Mouse (Mus musculus) cortical plate, adult 2 months (tissue): ENCODE measurements around the gene Anapc15-ps. TPM values are rescaled to one million over a fixed set of nuclear protein-coding genes. Genes with fewer than 3 reads are reported as not detected.

Experiments used
- H3K27ac ChIP-seq: fragments of 200-500 bp; 2 replicates; pipeline ENCODE4 v1.5.1; 2012; ENCODE audit warnings: low read length, control low read depth, inconsistent platforms; ENCODE audit not compliant: insufficient read depth
- H3K4me1 ChIP-seq: fragments of 200-500 bp; 2 replicates; pipeline ENCODE4 v1.6.1; 2011; ENCODE audit warnings: low read length; ENCODE audit not compliant: control insufficient read depth, insufficient read depth
- H3K4me3 ChIP-seq: fragments of 200-500 bp; 2 replicates; pipeline ENCODE4 v1.5.1; 2011; ENCODE audit warnings: mild to moderate bottlenecking, low read length, control low read depth; ENCODE audit not compliant: insufficient read depth
- CTCF ChIP-seq: fragments of 200-500 bp; IDR thresholded peaks from 2 replicates; pipeline ENCODE4 v1.5.1; 2011; ENCODE audit warnings: mild to moderate bottlenecking, control low read depth, low read length; ENCODE audit not compliant: insufficient read depth; ENCODE audit errors: extremely low read depth
- POLR2A ChIP-seq: fragments of 200-500 bp; IDR thresholded peaks from 2 replicates; pipeline ENCODE4 v1.6.1; 2011; ENCODE audit warnings: mild to moderate bottlenecking, low read length, control low read depth; ENCODE audit not compliant: insufficient read depth; ENCODE audit errors: extremely low read depth
- polyA plus RNA-seq: library from polyadenylated mRNA; depleted of rRNA; stranded (reverse); fragments of >200 nt; gene quantifications from 2 replicates; pipeline ENCODE4 v1.2.3, GENCODE M21; 2012

The Anapc15-ps gene
- polyA plus RNA-seq, 1 experiment = not detected

DNA sequence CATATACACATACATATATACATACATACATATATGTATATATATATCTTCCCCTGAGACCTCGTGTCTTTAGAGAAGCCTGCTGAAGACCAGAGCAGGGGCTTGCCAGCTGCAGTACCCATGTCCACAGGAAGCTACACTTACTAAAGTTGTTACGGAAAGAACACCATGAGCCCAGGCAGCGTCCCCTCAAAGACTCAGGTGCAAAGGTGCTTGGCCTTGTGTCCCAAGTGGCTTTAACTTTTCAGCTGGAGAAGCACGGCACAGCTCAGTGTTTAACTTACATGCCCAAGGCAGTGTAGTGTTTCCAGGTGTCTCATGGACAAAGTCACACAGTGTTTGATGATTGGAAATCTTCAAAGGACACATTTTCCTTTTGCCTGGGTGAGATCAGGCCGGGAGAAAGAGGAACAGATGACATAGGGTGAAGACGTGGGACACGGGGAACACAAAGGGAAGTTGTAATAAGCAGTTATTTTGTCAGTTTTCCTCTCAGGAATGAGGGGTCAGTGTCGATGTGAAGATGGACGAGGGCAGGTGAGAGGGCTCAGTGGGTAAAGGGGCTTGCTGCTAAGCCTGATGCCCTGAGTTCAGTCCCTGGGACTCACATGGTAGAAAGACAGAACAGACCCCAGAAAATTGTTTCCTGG is 9.0 kb upstream of the Anapc15-ps start:
- H3K27ac ChIP-seq = no peak overlapping the region
- H3K4me1 ChIP-seq = peaks cover 2% of the 10 kb centered on the region; the same call in 1 of the 2 replicates
- TF ChIP-seq POLR2A (no peak), CTCF (no peak)
- H3K4me3 ChIP-seq = no peak overlapping the region

DNA sequence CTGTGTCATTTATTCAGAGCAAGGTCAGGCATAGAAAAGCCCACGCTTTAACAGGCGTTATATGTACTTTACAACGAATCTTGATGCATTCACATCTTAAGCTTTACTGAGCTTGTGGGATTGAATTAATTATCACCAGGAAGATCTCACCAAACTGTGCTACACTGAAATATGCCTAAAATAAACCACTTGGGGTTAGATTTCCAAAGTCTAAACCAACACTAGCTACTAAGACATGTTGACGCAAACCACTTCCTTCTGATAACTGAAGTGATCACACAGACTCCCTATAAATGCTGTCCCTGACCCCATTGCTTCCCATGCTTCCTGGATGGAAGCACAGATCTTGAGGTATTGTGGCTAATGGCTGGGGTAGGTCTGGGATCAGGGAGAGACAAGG is 8.2 kb upstream of the Anapc15-ps start:
- Histone ChIP-seq H3K27ac (no peak overlapping the region), H3K4me1 (peaks cover 2% of the 10 kb centered on the region; the same call in 1 of the 2 replicates), H3K4me3 (no peak overlapping the region)
- no peak for TF ChIP-seq POLR2A
- no peak for TF ChIP-seq CTCF

DNA sequence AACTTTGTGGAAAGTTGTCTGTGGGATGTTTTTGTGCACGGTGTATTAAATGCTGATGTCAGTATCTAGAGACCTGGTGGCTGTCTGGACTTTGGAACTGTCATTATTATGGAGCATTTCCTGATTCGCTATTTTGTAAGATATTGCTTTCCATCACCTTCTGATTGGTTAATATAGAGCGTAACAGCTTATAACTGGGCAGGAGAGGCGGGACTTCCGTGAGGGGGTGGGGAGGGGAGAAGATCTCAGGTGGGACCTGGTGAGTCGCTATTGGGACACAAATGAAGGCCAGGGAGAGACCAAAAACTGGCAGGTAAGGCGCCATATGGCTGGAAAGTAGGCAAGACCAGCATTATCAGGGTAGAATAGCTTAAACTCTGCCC is 7.8 kb upstream of the Anapc15-ps start:
- Histone ChIP-seq H3K4me3 (no peak overlapping the region), H3K27ac (no peak overlapping the region), H3K4me1 (peaks cover 2% of the 10 kb centered on the region; the same call in 1 of the 2 replicates)
- TF ChIP-seq CTCF = no peak
- TF ChIP-seq POLR2A = no peak

DNA sequence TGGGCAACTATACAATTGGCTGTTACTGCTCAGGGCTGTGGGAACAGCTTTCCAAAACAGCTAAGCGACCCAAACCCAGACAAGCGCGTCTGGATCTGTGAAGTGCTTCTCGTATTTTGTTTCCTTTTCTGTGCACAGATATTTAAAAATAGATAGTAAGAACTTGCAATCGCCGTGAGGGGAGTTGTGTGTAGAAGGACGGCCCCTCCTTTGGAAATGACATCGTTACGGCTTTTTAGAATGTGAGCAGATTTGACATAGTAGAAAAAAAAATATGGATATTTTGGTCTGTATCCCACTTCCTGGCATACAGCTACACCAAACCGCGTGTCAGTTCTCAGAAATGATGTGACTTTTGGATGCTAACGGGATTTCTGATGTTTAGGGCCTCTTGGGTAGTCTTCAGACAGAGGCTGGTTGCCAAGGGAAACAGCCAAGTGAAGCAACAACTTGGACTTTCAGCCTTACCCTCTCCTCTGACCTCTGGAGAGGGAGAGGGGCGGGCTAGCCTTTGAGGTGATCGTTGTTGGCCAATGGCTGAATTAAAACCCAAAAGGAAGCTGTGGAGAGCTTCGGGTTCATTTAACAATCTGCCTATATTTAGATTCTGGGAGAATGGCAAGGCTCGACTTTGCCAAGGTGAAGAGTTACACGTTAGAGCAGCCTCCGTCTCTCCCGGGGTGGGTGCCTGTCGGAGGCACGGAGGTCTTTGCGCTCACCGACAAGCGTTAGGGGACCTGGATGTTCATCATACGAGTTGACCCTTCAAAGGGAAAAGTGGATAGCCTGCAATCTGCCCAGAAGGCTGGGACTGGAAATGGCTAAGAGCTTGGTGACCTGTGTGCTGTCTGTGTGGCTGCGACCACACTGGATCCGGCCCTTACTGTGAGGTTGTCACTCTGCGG is 7.2 kb upstream of the Anapc15-ps start:
- Histone ChIP-seq H3K4me1 (peaks cover 2% of the 10 kb centered on the region; the same call in 1 of the 2 replicates), H3K4me3 (no peak overlapping the region), H3K27ac (0 out of 2 replicates have a peak overlapping the region, but pooled peaks have one; percentile 6)
- TF ChIP-seq POLR2A = no peak
- no peak for TF ChIP-seq CTCF

DNA sequence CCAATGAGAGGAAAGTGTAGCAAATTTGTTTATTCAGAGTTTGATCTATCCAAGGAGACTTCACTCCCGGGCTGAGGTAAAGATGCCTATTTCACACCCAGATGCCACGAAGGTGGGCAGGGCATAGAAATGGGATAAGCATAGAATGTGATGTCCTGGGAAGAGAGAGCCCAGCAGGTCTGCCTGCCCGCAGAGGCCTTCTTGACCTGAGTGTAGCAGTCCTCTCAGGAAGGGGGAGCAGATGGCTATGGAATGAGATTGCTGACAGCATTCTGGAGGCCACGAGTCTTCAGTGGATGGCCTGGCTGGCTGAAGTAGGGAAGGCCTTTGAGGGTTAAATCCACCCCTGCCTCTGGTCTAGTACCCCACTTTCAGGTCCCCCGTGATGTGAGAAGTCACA is 5.9 kb upstream of the Anapc15-ps start:
- TF ChIP-seq POLR2A = no peak
- no peak for TF ChIP-seq CTCF
- Histone ChIP-seq H3K4me1 (peaks cover 2% of the 10 kb centered on the region; the same call in 1 of the 2 replicates), H3K27ac (no peak overlapping the region), H3K4me3 (no peak overlapping the region)

DNA sequence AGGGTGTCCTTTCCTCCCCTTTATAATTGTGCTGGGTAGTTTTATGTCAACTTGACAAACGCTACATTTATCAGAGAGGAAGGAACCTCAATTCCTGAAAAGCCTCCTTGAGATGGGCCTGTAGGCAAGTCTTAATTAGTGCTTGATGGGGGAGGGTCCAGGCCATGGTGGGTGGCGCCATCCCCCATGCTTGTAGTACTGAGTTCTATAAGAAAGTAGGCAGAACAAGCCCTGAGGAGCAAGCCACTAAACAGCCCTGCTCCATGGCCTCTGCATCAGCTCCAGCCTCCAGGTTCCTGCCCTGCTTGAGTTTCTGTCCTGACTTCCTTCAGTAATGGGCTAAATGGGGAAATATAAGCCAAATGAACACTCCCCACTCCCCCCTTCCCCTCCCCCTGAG is 5.4 kb upstream of the Anapc15-ps start:
- peaks cover 2% of the 10 kb centered on the region; the same call in 1 of the 2 replicates for H3K4me1 ChIP-seq
- TF ChIP-seq POLR2A = no peak
- no peak for TF ChIP-seq CTCF

DNA sequence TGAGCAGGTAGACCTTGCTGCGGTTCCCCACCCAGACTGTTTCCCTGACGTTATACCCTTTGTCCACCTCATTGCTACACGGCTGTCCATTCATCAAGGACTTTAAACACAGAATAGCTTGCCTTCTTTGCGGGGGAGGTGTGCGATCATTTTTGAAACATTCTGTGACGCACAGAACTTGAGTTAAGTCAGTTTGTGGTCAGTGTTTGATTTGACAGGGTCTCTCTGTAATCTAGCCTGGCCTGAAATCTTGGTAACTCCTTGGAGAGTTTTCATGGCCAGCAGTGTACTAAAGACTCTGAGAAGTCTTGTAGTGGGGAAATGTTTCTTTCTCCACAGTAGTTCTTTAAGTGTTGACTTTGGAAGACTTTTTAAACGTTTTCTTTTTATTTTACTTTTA is 5.0 kb upstream of the Anapc15-ps start:
- no peak overlapping the region for H3K27ac ChIP-seq
- TF ChIP-seq CTCF (no peak), POLR2A (no peak)
- peaks cover 2% of the 10 kb centered on the region; the same call in 1 of the 2 replicates for H3K4me1 ChIP-seq
- H3K4me3 ChIP-seq = peak overlapping the region; percentile 33; the same call in 1 of the 2 replicates

More for the DNA sequence above, 5.4 kb upstream of the Anapc15-ps start:
- no peak overlapping the region for H3K4me3 ChIP-seq
- no peak overlapping the region for H3K27ac ChIP-seq

DNA sequence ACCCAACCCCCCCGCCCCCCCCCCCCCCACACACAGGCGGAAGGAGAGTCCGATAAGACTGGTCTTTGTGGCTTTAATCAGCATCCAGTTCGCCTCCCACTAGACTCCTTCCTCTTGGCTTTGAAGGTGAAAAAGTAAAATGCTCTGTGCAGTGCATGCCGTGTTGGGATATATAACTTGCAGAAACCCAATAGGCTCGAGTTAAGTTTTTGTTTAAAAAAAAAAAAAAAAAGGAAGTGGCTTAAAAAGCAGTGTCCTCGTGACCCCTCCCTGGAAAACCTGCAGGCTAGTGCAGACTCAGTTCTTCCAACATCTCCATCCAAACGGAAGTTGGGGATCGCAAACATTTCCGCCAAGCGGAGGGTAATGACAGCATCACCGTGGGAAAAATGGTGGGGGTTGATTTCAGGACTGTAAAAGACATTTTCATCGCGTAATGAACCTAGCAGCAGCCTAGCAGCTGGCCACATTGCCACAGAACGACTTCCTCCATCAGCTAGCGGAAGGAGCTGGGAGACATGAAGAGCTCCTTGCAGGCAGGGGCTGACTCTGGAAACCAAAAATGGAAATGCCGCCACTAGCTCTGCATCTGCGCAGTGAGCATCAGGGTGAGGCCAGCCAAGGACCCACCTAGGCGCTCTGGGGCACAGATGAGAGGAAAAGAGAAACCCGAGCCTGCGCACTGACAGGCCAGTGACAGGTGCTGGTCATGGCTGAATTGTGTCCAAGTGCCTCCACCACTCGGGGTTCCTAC is 4.3 kb upstream of the Anapc15-ps start:
- H3K4me3 ChIP-seq = peak overlapping the region; percentile 33
- peaks cover 2% of the 10 kb centered on the region; the same call in 1 of the 2 replicates for H3K4me1 ChIP-seq
- TF ChIP-seq POLR2A (no peak), CTCF (no peak)
- H3K27ac ChIP-seq = no peak overlapping the region

DNA sequence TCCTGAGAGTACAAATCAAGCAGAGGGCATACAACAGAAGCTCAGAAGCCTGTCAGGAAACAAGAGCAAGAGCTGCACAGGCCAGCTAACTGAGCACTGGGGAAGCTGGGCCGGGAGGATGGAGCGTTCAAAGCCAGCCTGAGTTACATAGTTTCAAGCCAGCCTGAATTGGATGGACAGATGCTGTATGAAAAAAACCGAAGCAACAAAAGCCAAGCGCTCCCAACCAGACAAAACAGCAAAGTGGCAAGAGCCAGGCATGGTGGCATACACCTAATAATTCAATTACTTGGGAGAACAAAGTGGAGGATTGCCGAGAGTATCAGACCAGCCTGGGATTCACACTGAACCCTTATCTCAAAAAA is 3.7 kb upstream of the Anapc15-ps start:
- TF ChIP-seq CTCF (no peak), POLR2A (no peak)
- no peak overlapping the region for H3K4me3 ChIP-seq
- H3K27ac ChIP-seq = no peak overlapping the region
- H3K4me1 ChIP-seq = peaks cover 2% of the 10 kb centered on the region; the same call in 1 of the 2 replicates

DNA sequence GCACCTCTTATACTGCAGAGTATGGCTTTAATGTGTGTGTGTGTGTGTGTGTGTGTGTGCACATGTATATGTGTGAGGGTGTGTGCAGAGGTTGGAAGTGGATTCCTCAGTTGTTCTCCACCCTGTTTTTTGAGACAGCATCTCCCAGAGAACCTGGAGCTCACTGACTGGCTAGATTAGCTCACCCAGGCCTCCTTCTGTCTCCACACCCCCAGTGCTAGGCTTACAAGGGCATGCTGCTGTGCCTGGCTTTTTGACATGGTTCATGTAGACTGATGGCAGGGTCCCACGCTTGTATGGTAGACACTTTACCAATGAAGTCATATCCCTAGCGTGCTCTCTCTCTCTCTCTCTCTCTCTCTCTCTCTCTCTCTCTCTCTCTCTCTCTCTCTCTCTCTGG is 3.1 kb upstream of the Anapc15-ps start:
- Histone ChIP-seq H3K27ac (no peak overlapping the region), H3K4me1 (no peaks in the 10 kb centered on the region), H3K4me3 (no peak overlapping the region)
- TF ChIP-seq POLR2A (no peak), CTCF (no peak)
